Mouse (Mus musculus) E14TG2a.4 (cell line): ENCODE data around the gene Mob1b.

Experiments used
- CTCF ChIP-seq: conservative IDR thresholded peaks from 2 replicates; pipeline ENCODE4 v1.5.1; 2014; ENCODE audit warnings: low read length
- NANOG ChIP-seq: IDR thresholded peaks from 2 replicates; pipeline ENCODE4 v1.6.1; 2014; ENCODE audit warnings: borderline replicate concordance, low read length, mixed read lengths
- POU5F1 ChIP-seq: IDR thresholded peaks from 2 replicates; pipeline ENCODE4 v1.6.1; 2014; ENCODE audit warnings: low read length, borderline replicate concordance

DNA sequence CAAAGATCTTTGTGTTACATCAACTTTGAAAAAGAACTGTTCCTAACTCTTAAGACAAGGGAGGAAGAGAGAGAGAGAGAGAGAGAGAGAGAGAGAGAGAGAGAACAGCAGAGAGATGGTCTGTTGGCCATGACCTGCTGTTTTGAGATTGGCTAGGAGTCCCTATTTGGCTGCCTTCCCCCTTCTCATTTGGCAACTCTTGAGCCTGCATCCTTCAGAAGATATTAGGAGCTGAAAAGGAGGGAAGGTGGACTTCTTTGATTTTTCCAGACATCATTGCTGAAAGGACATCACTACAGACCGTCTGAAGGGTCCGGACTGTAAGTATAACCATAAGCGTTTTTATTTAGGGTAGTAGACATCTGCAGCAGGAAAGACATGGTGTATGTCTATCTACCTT lies 73.0 kb downstream of the Mob1b start:
- no peak for TF ChIP-seq CTCF
- no peak for TF ChIP-seq NANOG
- TF ChIP-seq POU5F1, result no peak
